Mouse (Mus musculus): ENCODE results near the gene 4933414I15Rik. TPM values are rescaled to one million over a fixed set of nuclear protein-coding genes. Genes with fewer than 3 reads are reported as not detected.

4933414I15Rik gene
- polyA plus RNA-seq, 1 experiment from 2014 or later = not detected

Other genes with a start within 250 kb of the 4933414I15Rik start
- gene Zfp354c, start 116.0 kb downstream of the 4933414I15Rik start, polyA plus RNA-seq (2015; fragmentation: Nextera tagmentation; extraction: Ambion mirVana) = 7.7 and 7.9 TPM in 2 replicates
- gene Zfp879, start 102.2 kb downstream of the 4933414I15Rik start, polyA plus RNA-seq (2015; fragmentation: Nextera tagmentation; extraction: Ambion mirVana) = 0.29 and 0.49 TPM in 2 replicates
- gene Grm6, start 93.1 kb downstream of the 4933414I15Rik start, polyA plus RNA-seq (2015; fragmentation: Nextera tagmentation; extraction: Ambion mirVana) = 0.17 and 0.36 TPM in 2 replicates
- gene Zfp454, start 56.1 kb downstream of the 4933414I15Rik start, polyA plus RNA-seq (2015; fragmentation: Nextera tagmentation; extraction: Ambion mirVana) = 0.35 and 0.53 TPM in 2 replicates
- gene Zfp2, start 27.6 kb downstream of the 4933414I15Rik start, polyA plus RNA-seq (2015; fragmentation: Nextera tagmentation; extraction: Ambion mirVana) = 3.7 and 4.6 TPM in 2 replicates
- gene Zfp354b, start 12.1 kb downstream of the 4933414I15Rik start, polyA plus RNA-seq (2015; fragmentation: Nextera tagmentation; extraction: Ambion mirVana) = 0.27 and 0.33 TPM in 2 replicates
- not detected in 2 replicates for gene Prop1, start 10.0 kb upstream of the 4933414I15Rik start, polyA plus RNA-seq (2015; fragmentation: Nextera tagmentation; extraction: Ambion mirVana)
- not detected in 2 replicates for gene Olfr1378, start 22.8 kb upstream of the 4933414I15Rik start, polyA plus RNA-seq (2015; fragmentation: Nextera tagmentation; extraction: Ambion mirVana)
- not detected in 2 replicates for gene Olfr1377, start 38.2 kb upstream of the 4933414I15Rik start, polyA plus RNA-seq (2015; fragmentation: Nextera tagmentation; extraction: Ambion mirVana)
- gene Olfr51, start 59.8 kb upstream of the 4933414I15Rik start, polyA plus RNA-seq (2015; fragmentation: Nextera tagmentation; extraction: Ambion mirVana) = not detected in 2 replicates
- 0.03 TPM in 1 of 2 replicates, not detected in the other for gene Olfr54, start 70.5 kb upstream of the 4933414I15Rik start, polyA plus RNA-seq (2015; fragmentation: Nextera tagmentation; extraction: Ambion mirVana)
- not detected in 2 replicates for gene Olfr1375, start 104.3 kb upstream of the 4933414I15Rik start, polyA plus RNA-seq (2015; fragmentation: Nextera tagmentation; extraction: Ambion mirVana)
- gene Zfp354a, start 115.5 kb upstream of the 4933414I15Rik start, polyA plus RNA-seq (2015; fragmentation: Nextera tagmentation; extraction: Ambion mirVana) = 0.74 and 0.75 TPM in 2 replicates